Mouse (Mus musculus): ENCODE measurements around the gene Zfand2b. TPM values are rescaled to one million over a fixed set of nuclear protein-coding genes. Genes with fewer than 3 reads are reported as not detected.

Zfand2b gene
- polyA plus RNA-seq, 1 experiment from 2014 or later: 46.3 TPM

GRCm38 (mm10) chr1:75179334-75180104 lies 11.1 kb downstream of the Zfand2b start:
- Histone ChIP-seq H3K27me3 (replicated peaks) (no peaks in the 10 kb centered on the region), H3K9ac (peak overlapping the region; percentile 96), H3K9me3 (replicated peaks) (peaks cover 4% of the 10 kb centered on the region; the same call in 1 of the 2 replicates), H3K4me3 (peak overlapping the region; percentile 87), H3K36me3 (peaks cover 81% of the 10 kb centered on the region), H3K4me2 (peak overlapping the region; percentile 94), H3K27ac (peak overlapping the region; percentile 99), H3K4me1 (peaks cover 48% of the 10 kb centered on the region)
- peak; percentile 78 for ATAC-seq
- 3% methylated on average over 23 of the region's 23 CpGs for WGBS (ENCODE audit: insufficient replicate concordance)

GRCm38 (mm10) chr1:75180105-75180590 lies 11.7 kb downstream of the Zfand2b start, which contains the start of gene Abcb6:
Gene Abcb6, minus strand, starts transcription at chr1:75180392.
- peak within 1 kb of the TSS; percentile 94 for H3K4me2 ChIP-seq
- H3K27ac ChIP-seq: peak within 1 kb of the TSS; percentile 99
- H3K27me3 ChIP-seq (replicated peaks): no peaks in the 10 kb centered on the region
- H3K4me1 ChIP-seq: peaks cover 48% of the 10 kb centered on the region
- H3K9me3 ChIP-seq (replicated peaks): peaks cover 4% of the 10 kb centered on the region; the same call in 1 of the 2 replicates
- WGBS (ENCODE audit: insufficient replicate concordance): under 1% methylated on average over 31 of the region's 31 CpGs
- peak within 1 kb of the TSS; percentile 96 for H3K9ac ChIP-seq
- peak within 1 kb of the TSS; percentile 87 for H3K4me3 ChIP-seq
- peak; percentile 90 for ATAC-seq
- H3K36me3 ChIP-seq: peaks cover 81% of the 10 kb centered on the region

- no peaks in the 10 kb centered on the region for H3K27me3 ChIP-seq (replicated peaks)
- ATAC-seq: no peak
- WGBS (ENCODE audit: insufficient replicate concordance): 38% methylated on average over 7 of the region's 7 CpGs
- H3K9me3 ChIP-seq (replicated peaks): peaks cover 4% of the 10 kb centered on the region; the same call in 1 of the 2 replicates
- H3K27ac ChIP-seq: peak overlapping the region; percentile 99
- H3K9ac ChIP-seq: peak overlapping the region; percentile 96
- peak overlapping the region; percentile 87 for H3K4me3 ChIP-seq
- H3K4me2 ChIP-seq: peak overlapping the region; percentile 94
- H3K4me1 ChIP-seq: peaks cover 45% of the 10 kb centered on the region
- peaks cover 81% of the 10 kb centered on the region for H3K36me3 ChIP-seq
Measured at GRCm38 (mm10) chr1:75180741-75181140, 12.3 kb downstream of the Zfand2b start.

GRCm38 (mm10) chr1:75181377-75181870 lies 13.0 kb downstream of the Zfand2b start:
- Histone ChIP-seq H3K27ac (peak overlapping the region; percentile 99), H3K4me2 (peak overlapping the region; percentile 94; the same call in 1 of the 2 replicates), H3K9ac (peak overlapping the region; percentile 96; the same call in 1 of the 2 replicates), H3K36me3 (peaks cover 81% of the 10 kb centered on the region), H3K27me3 (replicated peaks) (no peaks in the 10 kb centered on the region), H3K4me3 (no peak overlapping the region), H3K9me3 (replicated peaks) (peaks cover 4% of the 10 kb centered on the region; the same call in 1 of the 2 replicates), H3K4me1 (peaks cover 45% of the 10 kb centered on the region)
- no peak for ATAC-seq
- 76% methylated on average over 4 of the region's 4 CpGs for WGBS (ENCODE audit: insufficient replicate concordance)

- Histone ChIP-seq H3K4me3 (no peak overlapping the region), H3K9me3 (replicated peaks) (peaks cover 4% of the 10 kb centered on the region; the same call in 1 of the 2 replicates), H3K36me3 (peaks cover 81% of the 10 kb centered on the region), H3K9ac (no peak overlapping the region), H3K27ac (no peak overlapping the region), H3K27me3 (replicated peaks) (no peaks in the 10 kb centered on the region), H3K4me1 (peaks cover 41% of the 10 kb centered on the region), H3K4me2 (no peak overlapping the region)
- no peak for ATAC-seq
- 75% methylated on average over 4 of the region's 4 CpGs for WGBS (ENCODE audit: insufficient replicate concordance)
Measured at GRCm38 (mm10) chr1:75182160-75182559, 13.7 kb downstream of the Zfand2b start.

GRCm38 (mm10) chr1:75185495-75185894 lies 17.0 kb downstream of the Zfand2b start:
- Histone ChIP-seq H3K9me3 (replicated peaks) (peaks cover 4% of the 10 kb centered on the region; the same call in 1 of the 2 replicates), H3K4me2 (no peak overlapping the region), H3K36me3 (peaks cover 88% of the 10 kb centered on the region), H3K4me3 (no peak overlapping the region), H3K9ac (no peak overlapping the region), H3K27me3 (replicated peaks) (no peaks in the 10 kb centered on the region), H3K4me1 (peaks cover 41% of the 10 kb centered on the region), H3K27ac (no peak overlapping the region)
- no peak for ATAC-seq
- WGBS (ENCODE audit: insufficient replicate concordance): 89% methylated on average over 11 of the region's 11 CpGs

- peaks cover 37% of the 10 kb centered on the region for H3K4me1 ChIP-seq
- H3K27me3 ChIP-seq (replicated peaks): no peaks in the 10 kb centered on the region
- H3K9me3 ChIP-seq (replicated peaks): peaks cover 4% of the 10 kb centered on the region; the same call in 1 of the 2 replicates
- no peak overlapping the region for H3K4me3 ChIP-seq
- no peak overlapping the region for H3K9ac ChIP-seq
- peaks cover 75% of the 10 kb centered on the region for H3K36me3 ChIP-seq
- H3K27ac ChIP-seq: no peak overlapping the region
- ATAC-seq: no peak
- H3K4me2 ChIP-seq: no peak overlapping the region
Measured at GRCm38 (mm10) chr1:75187126-75187525, 18.7 kb downstream of the Zfand2b start.

GRCm38 (mm10) chr1:75187914-75188483 lies 19.6 kb downstream of the Zfand2b start:
- no peak for ATAC-seq
- H3K4me2 ChIP-seq: no peak overlapping the region

GRCm38 (mm10) chr1:75190577-75190976 lies 22.1 kb downstream of the Zfand2b start:
- H3K27ac ChIP-seq: peak overlapping the region; percentile 96
- peak overlapping the region; percentile 93 for H3K4me2 ChIP-seq
- peak overlapping the region; percentile 84 for H3K4me3 ChIP-seq
- H3K4me1 ChIP-seq: peaks cover 51% of the 10 kb centered on the region
- H3K9ac ChIP-seq: peak overlapping the region; percentile 94
- WGBS (ENCODE audit: insufficient replicate concordance): 29% methylated on average over 2 of the region's 2 CpGs
- no peaks in the 10 kb centered on the region for H3K27me3 ChIP-seq (replicated peaks)
- no peaks in the 10 kb centered on the region for H3K9me3 ChIP-seq (replicated peaks)
- peaks cover 51% of the 10 kb centered on the region for H3K36me3 ChIP-seq
- peak; percentile 14; the same call in 1 of the 2 replicates for ATAC-seq

More at GRCm38 (mm10) chr1:75187914-75188483, 19.6 kb downstream of the Zfand2b start:
- H3K4me1 ChIP-seq: peaks cover 43% of the 10 kb centered on the region
- peak overlapping the region; percentile 45; the same call in 1 of the 2 replicates for H3K27ac ChIP-seq
- H3K4me3 ChIP-seq: no peak overlapping the region
- H3K9ac ChIP-seq: no peak overlapping the region
- no peaks in the 10 kb centered on the region for H3K27me3 ChIP-seq (replicated peaks)
- H3K9me3 ChIP-seq (replicated peaks): no peaks in the 10 kb centered on the region
- WGBS (ENCODE audit: insufficient replicate concordance): 24% methylated on average over 2 of the region's 2 CpGs
- H3K36me3 ChIP-seq: peaks cover 66% of the 10 kb centered on the region

GRCm38 (mm10) chr1:75191258-75191621 lies 22.8 kb downstream of the Zfand2b start:
- peaks cover 51% of the 10 kb centered on the region for H3K4me1 ChIP-seq
- ATAC-seq: no peak
- H3K27ac ChIP-seq: peak overlapping the region; percentile 96
- H3K9me3 ChIP-seq (replicated peaks): no peaks in the 10 kb centered on the region
- H3K36me3 ChIP-seq: peaks cover 51% of the 10 kb centered on the region
- peak overlapping the region; percentile 94 for H3K9ac ChIP-seq
- WGBS (ENCODE audit: insufficient replicate concordance): 45% methylated on average over 5 of the region's 5 CpGs
- no peaks in the 10 kb centered on the region for H3K27me3 ChIP-seq (replicated peaks)
- H3K4me2 ChIP-seq: peak overlapping the region; percentile 93
- peak overlapping the region; percentile 84 for H3K4me3 ChIP-seq

GRCm38 (mm10) chr1:75191622-75192402 lies 23.4 kb downstream of the Zfand2b start, which contains the start of the genes Ankzf1 and Atg9a:
Gene Ankzf1, plus strand, starts transcription at chr1:75192151.
Gene Atg9a, minus strand, starts transcription at chr1:75192196.
- Histone ChIP-seq H3K4me2 (peak within 1 kb of the TSS; percentile 93), H3K9ac (peak within 1 kb of the TSS; percentile 94), H3K9me3 (replicated peaks) (no peaks in the 10 kb centered on the region), H3K36me3 (peaks cover 51% of the 10 kb centered on the region), H3K27me3 (replicated peaks) (no peaks in the 10 kb centered on the region), H3K4me3 (peak within 1 kb of the TSS; percentile 84), H3K27ac (peak within 1 kb of the TSS; percentile 96), H3K4me1 (peaks cover 51% of the 10 kb centered on the region)
- under 1% methylated on average over 56 of the region's 56 CpGs for WGBS (ENCODE audit: insufficient replicate concordance)
- peak; percentile 98 for ATAC-seq

All from liver, embryonic 12.5 days (tissue).